Mouse (Mus musculus) liver, adult (tissue): ENCODE measurements at regions not wholly inside any gene's neighbourhood (a gene's known extent, or its start where the extent isn't known, plus 50 kb on each side); places are given as distances from the start of the nearest gene placed in this dataset.

Experiments
- GATA4 ChIP-seq: IDR thresholded peaks from 2 replicates; pipeline ENCODE4 v1.6.1; 2014; ENCODE audit warnings: mild to moderate bottlenecking, low read length; ENCODE audit not compliant: insufficient replicate concordance

DNA sequence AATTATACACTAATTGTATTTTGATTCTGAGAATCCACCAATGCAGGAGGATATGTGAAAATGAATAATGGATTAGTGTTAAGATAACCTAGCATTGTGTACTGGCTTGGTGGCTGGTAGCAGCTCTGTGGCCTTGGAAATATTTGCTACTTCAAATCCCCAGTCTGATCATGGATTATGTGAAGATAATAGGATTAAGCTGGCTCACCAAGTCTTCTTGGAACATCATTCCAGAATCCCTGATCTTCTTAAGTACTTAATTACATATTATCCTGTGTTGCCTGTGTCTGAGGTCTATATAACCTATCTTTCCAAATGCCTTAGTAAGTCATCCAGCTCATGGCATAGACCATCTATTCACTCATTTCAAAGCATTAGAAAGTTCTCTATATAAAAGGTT lies 462.7 kb upstream of the Id2 start:
- TF ChIP-seq GATA4, result no peak

- TF ChIP-seq GATA4, result no peak
These were observed 456.7 kb upstream of the Id2 start for GRCm38 (mm10) chr12:25553656-25554055.

DNA sequence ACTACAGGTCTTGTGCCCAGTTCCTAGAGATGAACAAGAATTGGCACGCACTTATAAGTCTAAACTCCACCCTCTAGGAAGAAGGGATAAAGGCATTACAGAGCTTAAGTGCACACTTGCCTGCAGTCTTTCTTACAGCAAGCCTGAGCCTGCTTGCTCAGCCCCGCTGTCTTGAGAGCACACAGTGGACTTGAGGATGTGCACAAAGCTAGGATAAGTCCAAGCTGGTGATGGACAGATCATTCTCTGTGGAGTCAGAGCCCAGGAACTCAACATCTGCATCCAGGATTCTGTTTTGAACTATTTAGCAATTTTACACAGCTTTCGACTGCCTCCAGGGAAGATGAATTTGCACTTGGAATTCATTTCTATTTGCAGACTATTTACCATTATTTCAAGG lies 452.8 kb upstream of the Id2 start:
- TF ChIP-seq GATA4, result no peak

- no peak for TF ChIP-seq GATA4
These were observed 447.3 kb upstream of the Id2 start for GRCm38 (mm10) chr12:25544253-25544652.

- no peak for TF ChIP-seq GATA4
These were observed 437.6 kb upstream of the Id2 start for GRCm38 (mm10) chr12:25534620-25534950.

DNA sequence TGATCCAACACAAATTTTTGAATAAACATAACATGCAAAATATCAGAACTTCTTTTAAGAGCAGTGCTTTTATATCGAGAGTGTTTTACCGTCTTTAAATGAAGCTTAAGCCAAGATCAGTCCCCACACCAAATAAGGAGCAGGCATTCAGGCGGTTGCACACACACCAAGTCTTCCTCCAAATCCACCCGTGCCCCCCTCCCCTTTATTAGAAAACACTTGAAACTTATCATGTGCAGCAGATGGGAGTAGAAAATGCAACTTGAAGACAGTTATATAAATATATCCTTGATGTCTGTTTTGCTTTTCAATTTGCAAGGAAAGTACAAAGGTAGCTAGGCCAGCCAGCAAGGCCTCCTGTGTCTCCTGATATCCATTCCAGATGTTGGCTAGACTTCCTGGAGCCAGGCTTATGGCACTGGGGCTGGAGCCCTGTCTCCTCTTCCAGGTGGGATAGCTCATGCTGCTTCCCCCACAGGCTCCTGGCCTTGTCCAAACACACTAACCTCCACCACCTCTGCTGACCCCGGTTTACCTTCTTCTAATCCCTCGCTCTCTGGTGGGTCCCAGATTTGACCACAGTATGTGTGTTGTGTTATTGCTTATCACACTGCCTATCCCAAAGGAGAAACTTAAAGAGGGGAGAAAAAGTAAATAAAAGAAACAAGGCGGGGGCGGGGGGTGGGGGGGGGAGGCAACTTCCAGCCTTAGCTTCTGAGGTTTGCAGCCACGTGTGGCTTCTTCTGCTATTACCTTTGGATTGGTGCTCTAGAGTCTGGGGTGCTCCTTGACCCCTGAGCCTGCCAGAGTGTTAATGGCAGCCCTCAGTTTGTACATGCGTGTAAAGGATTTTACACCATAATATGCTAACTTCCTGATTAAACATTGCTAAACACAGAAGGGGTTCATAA lies 437.0 kb upstream of the Id2 start:
- TF ChIP-seq GATA4, result no peak

DNA sequence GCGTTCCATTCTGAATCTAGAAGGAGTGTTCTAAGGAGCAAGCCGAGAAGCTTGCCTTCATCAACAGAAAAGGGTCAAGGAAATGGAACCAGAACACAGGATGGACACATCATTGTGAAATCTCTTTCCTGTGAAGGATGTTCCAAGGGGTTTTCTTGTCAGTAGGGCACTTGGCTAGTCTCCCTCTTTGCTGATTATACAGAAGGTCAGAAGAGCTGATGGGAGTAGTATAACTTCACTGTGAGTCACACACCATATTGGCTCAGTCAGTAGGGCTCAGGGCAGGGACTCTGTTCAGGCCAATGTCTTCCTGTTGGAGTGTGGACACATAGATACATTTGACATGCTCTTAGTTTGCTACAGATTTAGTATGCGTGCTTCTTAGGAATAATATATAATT lies 433.5 kb upstream of the Id2 start:
- no peak for TF ChIP-seq GATA4

DNA sequence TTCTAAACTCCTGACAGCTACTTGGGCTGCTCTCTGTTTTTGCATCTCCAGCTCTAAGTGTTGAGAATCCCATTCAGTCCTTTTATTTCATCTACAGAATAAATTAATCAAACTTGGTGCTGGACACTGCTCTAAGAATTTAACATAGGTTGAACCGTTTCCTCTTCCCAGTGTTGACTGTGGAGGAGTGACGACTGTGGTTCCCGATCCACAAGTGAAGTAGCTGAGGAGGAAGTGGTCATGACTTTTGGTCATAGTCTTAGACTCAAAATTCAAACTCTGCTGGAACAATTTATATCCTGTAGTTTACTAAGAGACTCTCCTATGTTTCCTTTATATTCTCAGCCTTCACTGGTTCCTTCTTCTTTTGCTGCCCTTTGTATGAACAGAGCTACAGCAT lies 432.6 kb upstream of the Id2 start:
- no peak for TF ChIP-seq GATA4

GRCm38 (mm10) chr12:25526639-25527038 lies 429.7 kb upstream of the Id2 start:
- no peak for TF ChIP-seq GATA4

DNA sequence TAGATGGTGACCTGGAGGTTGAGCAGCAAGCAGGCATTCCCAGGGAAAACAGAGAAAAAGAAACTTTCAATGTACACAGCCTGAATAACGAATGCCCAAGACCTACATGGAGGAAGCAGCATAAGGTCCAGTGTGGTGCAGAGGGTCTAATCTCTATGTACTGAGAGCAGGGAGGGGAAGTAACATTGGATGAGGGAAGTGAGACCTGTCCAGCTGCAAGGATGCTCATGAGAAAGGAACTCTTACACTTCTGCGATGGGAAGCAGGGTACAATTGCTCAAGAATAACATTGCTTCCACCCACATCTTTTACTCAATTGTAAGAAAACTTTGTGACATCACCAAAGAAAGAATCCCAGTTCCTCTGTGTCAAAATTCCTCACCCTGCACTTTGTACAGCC lies 419.8 kb upstream of the Id2 start:
- TF ChIP-seq GATA4, result no peak

- TF ChIP-seq GATA4, result no peak
These were observed 416.7 kb upstream of the Id2 start for GRCm38 (mm10) chr12:25513679-25514078.

GRCm38 (mm10) chr12:25509666-25510065 lies 412.7 kb upstream of the Id2 start:
- no peak for TF ChIP-seq GATA4

DNA sequence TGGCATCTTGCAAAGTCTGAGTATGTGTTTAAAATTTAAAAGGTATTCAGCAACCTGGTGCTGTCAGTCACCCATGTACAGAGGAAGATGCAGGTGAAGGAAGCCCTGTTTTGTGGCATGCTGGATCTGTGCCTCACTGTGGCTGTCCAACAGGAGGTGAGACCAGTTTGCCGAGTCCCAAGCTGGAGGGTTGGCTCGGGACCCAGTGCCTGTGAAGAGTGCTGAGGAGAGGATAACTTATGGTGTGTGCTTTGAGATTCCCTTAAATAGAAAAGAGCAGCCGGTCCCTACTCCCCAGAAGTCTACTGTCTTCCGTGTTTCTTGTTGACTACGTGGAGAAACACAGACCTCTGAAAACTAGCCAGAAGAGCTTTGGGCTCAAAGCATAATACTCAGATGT lies 396.3 kb upstream of the Id2 start:
- TF ChIP-seq GATA4, result no peak

GRCm38 (mm10) chr12:25492483-25493190 lies 395.7 kb upstream of the Id2 start:
- TF ChIP-seq GATA4, result no peak

- TF ChIP-seq GATA4, result no peak
These were observed 378.3 kb upstream of the Id2 start for GRCm38 (mm10) chr12:25475180-25475758.

GRCm38 (mm10) chr12:25469181-25469580 lies 372.2 kb upstream of the Id2 start:
- no peak for TF ChIP-seq GATA4
